Mouse (Mus musculus): ENCODE measurements around the gene Gm13277.
"Not testable (repeated sequence)": the region's sequence is repeated elsewhere in the genome, so short reads cannot be mapped to it uniquely, and the experiment has no call there.

DNA sequence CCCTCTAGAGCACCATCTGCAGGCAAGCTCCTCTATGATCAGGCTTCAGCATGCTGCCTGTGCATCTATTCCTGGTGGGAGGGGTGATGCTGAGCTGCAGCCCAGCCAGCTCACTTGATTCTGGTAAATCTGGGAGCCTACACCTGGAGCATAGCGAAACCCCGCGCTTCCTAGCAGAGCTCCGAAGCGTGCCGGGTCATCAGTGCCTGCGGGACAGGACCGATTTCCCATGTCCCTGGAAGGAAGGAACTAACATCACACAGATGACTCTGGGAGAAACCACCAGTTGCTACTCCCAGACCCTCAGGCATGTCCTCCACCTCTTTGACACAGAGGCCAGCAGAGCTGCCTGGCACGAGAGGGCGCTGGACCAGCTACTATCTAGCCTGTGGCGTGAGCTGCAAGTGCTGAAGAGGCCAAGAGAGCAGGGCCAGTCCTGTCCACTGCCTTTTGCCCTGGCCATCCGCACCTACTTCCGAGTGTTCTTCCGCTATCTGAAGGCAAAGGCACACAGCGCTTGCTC is 33.6 kb upstream of the Gm13277 start, which contains the start of gene Gm13271:
- TF ChIP-seq CTCF (IDR thresholded peaks at IDR 0.05; ENCODE audit: borderline replicate concordance, insufficient read depth, low read length); POLR2A (IDR thresholded peaks at IDR 0.05; ENCODE audit: low read depth, low read length): not testable (repeated sequence)
